Mouse (Mus musculus): ENCODE measurements around the gene Dnajc2. TPM values are rescaled to one million over a fixed set of nuclear protein-coding genes. Genes with fewer than 3 reads are reported as not detected.

The Dnajc2 gene
- polyA plus RNA-seq, 1 experiment = 10.3 TPM

- Histone ChIP-seq H3K4me3 (ENCODE audit: extremely low read depth, insufficient read depth, insufficient read length) (no peak overlapping the region), H3K36me3 (ENCODE audit: control insufficient read depth, insufficient read depth, low read length) (peaks cover 43% of the 10 kb centered on the region), H3K4me1 (ENCODE audit: control insufficient read depth, insufficient read depth, insufficient read length) (no peaks in the 10 kb centered on the region), H3K27ac (ENCODE audit: insufficient read depth, low read length) (no peak overlapping the region), H3K27me3 (ENCODE audit: control insufficient read depth, insufficient read depth, low read length) (no peaks in the 10 kb centered on the region)
- WGBS = 85% methylated on average over 8 of the region's 8 CpGs
- no peak for DNase-seq (ENCODE audit: low read depth in 1 of 2, low spot score in 2 of 2)
- TF ChIP-seq CTCF (IDR thresholded peaks at IDR 0.05; ENCODE audit: extremely low read depth, insufficient read depth, insufficient read length, insufficient replicate concordance) (no peak), POLR2A (IDR thresholded peaks at IDR 0.05; ENCODE audit: low read depth, low read length) (no peak)
Observed at GRCm38 (mm10) chr5:21745966-21746365, 39.1 kb downstream of the Dnajc2 start.

- Histone ChIP-seq H3K36me3 (ENCODE audit: control insufficient read depth, insufficient read depth, low read length) (peaks cover 49% of the 10 kb centered on the region), H3K4me1 (ENCODE audit: control insufficient read depth, insufficient read depth, insufficient read length) (no peaks in the 10 kb centered on the region), H3K27me3 (ENCODE audit: control insufficient read depth, insufficient read depth, low read length) (no peaks in the 10 kb centered on the region), H3K27ac (ENCODE audit: insufficient read depth, low read length) (no peak overlapping the region), H3K4me3 (ENCODE audit: extremely low read depth, insufficient read depth, insufficient read length) (no peak overlapping the region)
- TF ChIP-seq CTCF (IDR thresholded peaks at IDR 0.05; ENCODE audit: extremely low read depth, insufficient read depth, insufficient read length, insufficient replicate concordance) (no peak), POLR2A (IDR thresholded peaks at IDR 0.05; ENCODE audit: low read depth, low read length) (no peak)
- no peak for DNase-seq (ENCODE audit: low read depth in 1 of 2, low spot score in 2 of 2)
Observed at GRCm38 (mm10) chr5:21744651-21745050, 40.4 kb downstream of the Dnajc2 start.

GRCm38 (mm10) chr5:21743606-21744005 is 41.4 kb downstream of the Dnajc2 start:
- whole genome bisulfite sequencing = 93% methylated on average over 10 of the region's 10 CpGs
- H3K36me3 ChIP-seq (ENCODE audit: control insufficient read depth, insufficient read depth, low read length) = peaks cover 48% of the 10 kb centered on the region
- no peak overlapping the region for H3K27ac ChIP-seq (ENCODE audit: insufficient read depth, low read length)

GRCm38 (mm10) chr5:21739881-21740280 is 45.2 kb downstream of the Dnajc2 start:
- TF ChIP-seq POLR2A (IDR thresholded peaks at IDR 0.05; ENCODE audit: low read depth, low read length) = no peak
- no peak for TF ChIP-seq CTCF (IDR thresholded peaks at IDR 0.05; ENCODE audit: extremely low read depth, insufficient read depth, insufficient read length, insufficient replicate concordance)
- no peak for DNase-seq (ENCODE audit: low read depth in 1 of 2, low spot score in 2 of 2)

More at GRCm38 (mm10) chr5:21743606-21744005, 41.4 kb downstream of the Dnajc2 start:
- TF ChIP-seq CTCF (IDR thresholded peaks at IDR 0.05; ENCODE audit: extremely low read depth, insufficient read depth, insufficient read length, insufficient replicate concordance) (no peak), POLR2A (IDR thresholded peaks at IDR 0.05; ENCODE audit: low read depth, low read length) (no peak)
- Histone ChIP-seq H3K27me3 (ENCODE audit: control insufficient read depth, insufficient read depth, low read length) (no peaks in the 10 kb centered on the region), H3K4me3 (ENCODE audit: extremely low read depth, insufficient read depth, insufficient read length) (no peak overlapping the region), H3K4me1 (ENCODE audit: control insufficient read depth, insufficient read depth, insufficient read length) (no peaks in the 10 kb centered on the region)
- DNase-seq (ENCODE audit: low read depth in 1 of 2, low spot score in 2 of 2) = no peak

DNA sequence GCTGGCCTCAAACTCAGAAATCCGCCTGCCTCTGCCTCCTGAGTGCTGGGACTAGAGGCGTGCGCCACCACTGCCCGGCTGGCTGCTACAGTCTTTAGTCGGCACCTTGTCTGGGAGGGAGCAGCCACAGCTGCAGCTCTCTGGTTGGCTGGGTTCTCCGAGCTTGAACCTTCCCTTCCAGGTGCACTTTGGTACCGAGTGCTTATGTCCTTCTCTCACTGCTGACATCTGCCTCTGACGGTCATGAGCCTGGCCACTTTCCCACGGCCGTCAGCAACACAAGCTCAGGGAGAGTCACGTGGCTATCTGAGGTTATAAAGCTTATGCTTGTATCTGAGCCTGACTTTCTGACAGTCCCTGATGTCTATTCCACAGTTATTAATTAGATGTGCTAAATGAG is 45.9 kb downstream of the Dnajc2 start:
- peaks cover 5% of the 10 kb centered on the region; the same call in 1 of the 2 replicates for H3K4me1 ChIP-seq (ENCODE audit: control insufficient read depth, insufficient read depth, insufficient read length)
- no peak overlapping the region for H3K27ac ChIP-seq (ENCODE audit: insufficient read depth, low read length)
- WGBS = 88% methylated on average over 11 of the region's 11 CpGs
- no peak overlapping the region for H3K4me3 ChIP-seq (ENCODE audit: extremely low read depth, insufficient read depth, insufficient read length)
- TF ChIP-seq CTCF (IDR thresholded peaks at IDR 0.05; ENCODE audit: extremely low read depth, insufficient read depth, insufficient read length, insufficient replicate concordance) = no peak
- TF ChIP-seq POLR2A (IDR thresholded peaks at IDR 0.05; ENCODE audit: low read depth, low read length) = no peak
- peaks cover 29% of the 10 kb centered on the region for H3K36me3 ChIP-seq (ENCODE audit: control insufficient read depth, insufficient read depth, low read length)
- no peaks in the 10 kb centered on the region for H3K27me3 ChIP-seq (ENCODE audit: control insufficient read depth, insufficient read depth, low read length)
- DNase-seq (ENCODE audit: low read depth in 1 of 2, low spot score in 2 of 2) = no peak

More at GRCm38 (mm10) chr5:21739881-21740280, 45.2 kb downstream of the Dnajc2 start:
- Histone ChIP-seq H3K36me3 (ENCODE audit: control insufficient read depth, insufficient read depth, low read length) (peaks cover 32% of the 10 kb centered on the region), H3K27ac (ENCODE audit: insufficient read depth, low read length) (no peak overlapping the region), H3K4me3 (ENCODE audit: extremely low read depth, insufficient read depth, insufficient read length) (no peak overlapping the region), H3K27me3 (ENCODE audit: control insufficient read depth, insufficient read depth, low read length) (no peaks in the 10 kb centered on the region), H3K4me1 (ENCODE audit: control insufficient read depth, insufficient read depth, insufficient read length) (peaks cover 5% of the 10 kb centered on the region; the same call in 1 of the 2 replicates)
- 92% methylated on average over 13 of the region's 13 CpGs for WGBS

DNA sequence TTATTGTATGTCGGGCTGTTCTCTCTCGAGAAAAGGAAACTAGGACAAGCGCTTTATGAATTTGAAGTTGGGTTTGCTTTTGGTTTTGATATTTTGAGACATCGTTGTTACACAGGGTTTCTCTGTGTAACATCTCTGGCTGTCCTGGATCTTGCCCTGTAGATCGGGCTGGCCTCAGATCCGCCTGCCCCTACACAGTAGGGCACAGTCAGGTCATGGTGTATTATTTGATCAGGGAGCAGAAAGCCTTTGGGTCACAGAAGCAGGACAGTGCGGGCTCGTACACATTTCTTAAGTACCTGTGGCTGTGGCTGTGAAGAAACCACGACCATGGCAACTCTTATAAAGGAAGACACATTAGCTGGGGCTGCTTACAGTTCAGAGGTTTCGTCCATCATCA is 47.4 kb downstream of the Dnajc2 start:
- no peak for DNase-seq (ENCODE audit: low read depth in 1 of 2, low spot score in 2 of 2)
- no peak overlapping the region for H3K27ac ChIP-seq (ENCODE audit: insufficient read depth, low read length)
- peak overlapping the region; percentile 80 for H3K4me3 ChIP-seq (ENCODE audit: extremely low read depth, insufficient read depth, insufficient read length)
- H3K27me3 ChIP-seq (ENCODE audit: control insufficient read depth, insufficient read depth, low read length) = no peaks in the 10 kb centered on the region
- TF ChIP-seq POLR2A (IDR thresholded peaks at IDR 0.05; ENCODE audit: low read depth, low read length) (no peak), CTCF (IDR thresholded peaks at IDR 0.05; ENCODE audit: extremely low read depth, insufficient read depth, insufficient read length, insufficient replicate concordance) (no peak)
- peaks cover 18% of the 10 kb centered on the region for H3K36me3 ChIP-seq (ENCODE audit: control insufficient read depth, insufficient read depth, low read length)
- 10% methylated on average over 10 of the region's 10 CpGs for WGBS
- peaks cover 5% of the 10 kb centered on the region; the same call in 1 of the 2 replicates for H3K4me1 ChIP-seq (ENCODE audit: control insufficient read depth, insufficient read depth, insufficient read length)

DNA sequence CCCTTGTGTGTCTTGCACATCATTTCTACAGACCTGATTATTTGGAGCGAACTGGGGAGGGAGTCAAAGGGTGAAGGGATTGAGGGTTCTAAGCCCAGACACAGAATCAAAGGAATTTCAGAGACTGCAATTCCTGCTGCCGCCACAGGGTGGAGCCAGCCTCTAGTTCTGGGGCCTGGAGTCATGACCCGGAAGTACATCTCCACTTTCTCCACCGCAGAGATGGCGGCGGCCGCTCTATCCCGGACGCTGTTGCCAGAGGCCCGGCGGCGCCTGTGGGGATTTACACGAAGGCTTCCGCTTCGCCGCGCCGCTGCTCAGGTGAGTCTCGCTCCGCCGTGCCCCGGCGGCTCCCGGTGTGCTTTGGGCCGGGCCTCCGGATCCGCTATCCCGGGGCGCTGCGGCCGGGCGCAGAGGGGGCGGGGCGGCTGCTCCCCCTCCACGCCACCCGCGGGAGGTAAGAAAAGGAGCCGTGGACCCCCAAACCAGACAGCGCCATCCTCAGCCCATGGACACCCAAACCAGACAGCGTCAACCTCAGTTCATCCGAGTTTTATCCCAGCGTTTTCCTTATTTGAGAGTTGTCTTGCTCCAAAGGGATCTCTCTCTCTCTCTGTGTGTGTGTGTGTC is 48.0 kb downstream of the Dnajc2 start, which contains the start of gene Pmpcb:
Gene Pmpcb (plus strand): TSS at position 186 of the 630 bp plus-strand sequence.
- Histone ChIP-seq H3K27ac (ENCODE audit: insufficient read depth, low read length) (peak within 1 kb of the TSS; percentile 53), H3K4me3 (ENCODE audit: extremely low read depth, insufficient read depth, insufficient read length) (peak within 1 kb of the TSS; percentile 80), H3K27me3 (ENCODE audit: control insufficient read depth, insufficient read depth, low read length) (no peaks in the 10 kb centered on the region), H3K4me1 (ENCODE audit: control insufficient read depth, insufficient read depth, insufficient read length) (peaks cover 5% of the 10 kb centered on the region; the same call in 1 of the 2 replicates), H3K36me3 (ENCODE audit: control insufficient read depth, insufficient read depth, low read length) (peaks cover 14% of the 10 kb centered on the region)
- TF ChIP-seq POLR2A (IDR thresholded peaks at IDR 0.05; ENCODE audit: low read depth, low read length) (no peak), CTCF (IDR thresholded peaks at IDR 0.05; ENCODE audit: extremely low read depth, insufficient read depth, insufficient read length, insufficient replicate concordance) (peak; percentile 84)
- peak; percentile 76 to 82 for DNase-seq (ENCODE audit: low read depth in 1 of 2, low spot score in 2 of 2)
- under 1% methylated on average over 42 of the region's 42 CpGs for WGBS

All from spleen, adult 2 months (tissue).